Mouse (Mus musculus): ENCODE results near the gene Myo7a. TPM values are rescaled to one million over a fixed set of nuclear protein-coding genes. Genes with fewer than 3 reads are reported as not detected.
A peak's percentile ranks its signal among the peaks of the same experiment; 100 is the strongest.

Gene Myo7a
- polyA plus RNA-seq, 1 experiment from 2014 or later: 12.7 TPM

- H3K4me1 ChIP-seq (ENCODE audit: control insufficient read depth, insufficient read depth, low read length): peaks cover 7% of the 10 kb centered on the region; the same call in 1 of the 2 replicates
- no peak for ATAC-seq (ENCODE audit: insufficient number of reproducible peaks, insufficient read depth, low FRiP score, low read depth)
- H3K4me2 ChIP-seq (replicated peaks; ENCODE audit: low read depth, low read length): no peak overlapping the region
- no peak overlapping the region for H3K9ac ChIP-seq (replicated peaks; ENCODE audit: low read depth, low read length)
- 31% methylated on average over 2 of the region's 2 CpGs for WGBS
- H3K27ac ChIP-seq (ENCODE audit: low read length): no peak overlapping the region
- no peaks in the 10 kb centered on the region for H3K36me3 ChIP-seq (ENCODE audit: control insufficient read depth, insufficient read depth, low read length)
- no peaks in the 10 kb centered on the region for H3K9me3 ChIP-seq (ENCODE audit: control insufficient read depth, low read depth, low read length)
- H3K27me3 ChIP-seq (ENCODE audit: control insufficient read depth, insufficient read depth, low read length): no peaks in the 10 kb centered on the region
- H3K4me3 ChIP-seq (ENCODE audit: low read depth, low read length): no peak overlapping the region
Measured at GRCm38 (mm10) chr7:98137995-98138394, 18.7 kb upstream of the Myo7a start.

DNA sequence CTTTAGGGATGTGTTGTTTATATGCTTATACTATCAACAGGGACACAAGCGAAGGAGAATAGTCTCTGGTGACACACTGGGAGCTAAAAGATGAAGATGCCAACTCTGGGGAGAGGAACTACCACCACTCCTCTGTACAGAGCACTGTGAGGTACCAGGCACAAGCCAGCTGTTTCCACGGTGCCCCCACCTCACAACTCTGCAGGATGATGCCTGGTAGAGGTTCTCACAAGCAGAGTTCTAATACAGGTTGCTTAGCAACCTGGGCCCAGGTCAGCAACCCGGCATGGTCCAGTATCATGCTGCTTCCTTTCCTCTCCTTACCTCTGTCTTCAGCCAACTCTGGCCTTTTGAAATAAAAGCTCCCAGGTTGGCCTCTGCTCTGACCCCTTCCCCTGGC lies 18.3 kb upstream of the Myo7a start:
- peaks cover 7% of the 10 kb centered on the region; the same call in 1 of the 2 replicates for H3K4me1 ChIP-seq (ENCODE audit: control insufficient read depth, insufficient read depth, low read length)
- no peak for ATAC-seq (ENCODE audit: insufficient number of reproducible peaks, insufficient read depth, low FRiP score, low read depth)

GRCm38 (mm10) chr7:98131751-98132150 lies 12.4 kb upstream of the Myo7a start:
- Histone ChIP-seq H3K36me3 (ENCODE audit: control insufficient read depth, insufficient read depth, low read length) (no peaks in the 10 kb centered on the region), H3K4me2 (replicated peaks; ENCODE audit: low read depth, low read length) (no peak overlapping the region), H3K9ac (replicated peaks; ENCODE audit: low read depth, low read length) (no peak overlapping the region), H3K9me3 (ENCODE audit: control insufficient read depth, low read depth, low read length) (no peaks in the 10 kb centered on the region), H3K27ac (ENCODE audit: low read length) (no peak overlapping the region), H3K4me3 (ENCODE audit: low read depth, low read length) (no peak overlapping the region), H3K27me3 (ENCODE audit: control insufficient read depth, insufficient read depth, low read length) (no peaks in the 10 kb centered on the region), H3K4me1 (ENCODE audit: control insufficient read depth, insufficient read depth, low read length) (no peaks in the 10 kb centered on the region)
- ATAC-seq (ENCODE audit: insufficient number of reproducible peaks, insufficient read depth, low FRiP score, low read depth): no peak
- 93% methylated on average over 8 of the region's 8 CpGs for WGBS

More for the DNA sequence above, 18.3 kb upstream of the Myo7a start:
- 54% methylated on average over 3 of the region's 3 CpGs for whole genome bisulfite sequencing
- Histone ChIP-seq H3K36me3 (ENCODE audit: control insufficient read depth, insufficient read depth, low read length) (no peaks in the 10 kb centered on the region), H3K9ac (replicated peaks; ENCODE audit: low read depth, low read length) (no peak overlapping the region), H3K27ac (ENCODE audit: low read length) (no peak overlapping the region), H3K9me3 (ENCODE audit: control insufficient read depth, low read depth, low read length) (no peaks in the 10 kb centered on the region), H3K4me2 (replicated peaks; ENCODE audit: low read depth, low read length) (no peak overlapping the region), H3K4me3 (ENCODE audit: low read depth, low read length) (no peak overlapping the region), H3K27me3 (ENCODE audit: control insufficient read depth, insufficient read depth, low read length) (no peaks in the 10 kb centered on the region)

DNA sequence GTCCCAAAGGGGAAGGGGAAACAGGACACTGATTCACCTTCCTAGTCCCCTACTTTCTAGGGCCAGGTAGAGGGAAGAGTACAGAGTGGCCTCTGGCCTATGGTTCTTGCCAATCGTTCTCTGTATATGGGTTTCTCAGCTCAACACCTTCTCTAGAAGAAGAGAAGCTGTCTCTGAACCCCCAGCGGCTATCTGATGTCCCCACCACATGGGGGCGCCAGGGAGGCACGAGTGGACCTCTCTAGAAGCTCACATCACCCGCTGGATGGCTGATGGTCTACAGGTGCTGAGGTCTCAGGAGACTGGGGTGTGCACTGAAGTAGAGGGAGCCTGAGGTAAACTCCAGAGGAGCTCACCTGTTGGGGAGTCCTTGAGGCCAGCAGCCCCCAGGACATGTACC lies 6.1 kb upstream of the Myo7a start:
- Histone ChIP-seq H3K4me2 (replicated peaks; ENCODE audit: low read depth, low read length) (no peak overlapping the region), H3K4me3 (ENCODE audit: low read depth, low read length) (no peak overlapping the region), H3K27ac (ENCODE audit: low read length) (no peak overlapping the region), H3K27me3 (ENCODE audit: control insufficient read depth, insufficient read depth, low read length) (no peaks in the 10 kb centered on the region), H3K4me1 (ENCODE audit: control insufficient read depth, insufficient read depth, low read length) (no peaks in the 10 kb centered on the region), H3K36me3 (ENCODE audit: control insufficient read depth, insufficient read depth, low read length) (no peaks in the 10 kb centered on the region), H3K9ac (replicated peaks; ENCODE audit: low read depth, low read length) (no peak overlapping the region), H3K9me3 (ENCODE audit: control insufficient read depth, low read depth, low read length) (no peaks in the 10 kb centered on the region)
- ATAC-seq (ENCODE audit: insufficient number of reproducible peaks, insufficient read depth, low FRiP score, low read depth): no peak
- 51% methylated on average over 5 of the region's 5 CpGs for WGBS

DNA sequence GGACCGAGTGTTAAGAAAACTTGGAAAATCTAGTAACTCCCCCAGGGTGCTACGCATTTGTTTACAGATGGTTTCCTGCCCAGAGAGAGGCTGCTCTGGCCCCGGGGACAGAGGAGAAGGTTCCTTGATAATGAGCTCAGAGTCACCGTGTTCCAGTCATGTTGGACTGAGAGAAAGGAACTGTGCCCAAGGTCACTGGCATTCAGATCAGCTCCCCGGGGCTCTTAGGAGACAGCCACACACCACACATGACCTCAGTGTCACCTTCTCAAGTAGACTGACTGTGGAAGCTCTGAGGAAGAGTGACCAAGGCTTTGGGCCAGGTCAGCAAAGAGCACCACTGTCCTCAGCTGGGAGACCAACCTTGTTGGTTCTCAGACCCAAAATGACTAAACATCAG lies 5.4 kb upstream of the Myo7a start:
- H3K4me2 ChIP-seq (replicated peaks; ENCODE audit: low read depth, low read length): no peak overlapping the region
- H3K27me3 ChIP-seq (ENCODE audit: control insufficient read depth, insufficient read depth, low read length): no peaks in the 10 kb centered on the region
- no peaks in the 10 kb centered on the region for H3K4me1 ChIP-seq (ENCODE audit: control insufficient read depth, insufficient read depth, low read length)
- no peaks in the 10 kb centered on the region for H3K9me3 ChIP-seq (ENCODE audit: control insufficient read depth, low read depth, low read length)
- no peaks in the 10 kb centered on the region for H3K36me3 ChIP-seq (ENCODE audit: control insufficient read depth, insufficient read depth, low read length)
- no peak for ATAC-seq (ENCODE audit: insufficient number of reproducible peaks, insufficient read depth, low FRiP score, low read depth)
- 43% methylated on average over 5 of the region's 5 CpGs for WGBS
- no peak overlapping the region for H3K27ac ChIP-seq (ENCODE audit: low read length)
- no peak overlapping the region for H3K4me3 ChIP-seq (ENCODE audit: low read depth, low read length)
- H3K9ac ChIP-seq (replicated peaks; ENCODE audit: low read depth, low read length): no peak overlapping the region

DNA sequence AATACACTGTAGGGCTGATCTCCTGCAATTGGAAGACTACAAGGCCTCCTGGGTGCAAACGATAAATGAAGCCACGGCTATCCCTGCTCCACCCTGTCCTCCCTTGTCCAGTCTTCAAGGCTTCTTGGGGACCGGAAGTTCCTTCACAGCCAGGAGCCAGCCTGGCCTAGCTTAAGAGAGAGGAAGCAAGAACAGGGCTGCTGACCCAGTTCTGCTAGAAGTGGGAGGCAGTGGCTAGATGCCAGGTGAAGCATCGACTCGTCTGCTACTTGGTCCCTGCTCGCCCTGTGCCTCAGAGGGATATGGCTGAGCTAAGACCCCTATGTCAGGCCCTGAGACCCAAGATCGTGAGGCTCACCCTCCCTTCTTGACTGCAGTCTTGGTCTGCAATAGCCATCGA lies 2.3 kb upstream of the Myo7a start:
- Histone ChIP-seq H3K9ac (replicated peaks; ENCODE audit: low read depth, low read length) (no peak overlapping the region), H3K4me3 (ENCODE audit: low read depth, low read length) (no peak overlapping the region), H3K4me2 (replicated peaks; ENCODE audit: low read depth, low read length) (no peak overlapping the region), H3K4me1 (ENCODE audit: control insufficient read depth, insufficient read depth, low read length) (peaks cover 4% of the 10 kb centered on the region; the same call in 1 of the 2 replicates), H3K27me3 (ENCODE audit: control insufficient read depth, insufficient read depth, low read length) (no peaks in the 10 kb centered on the region), H3K36me3 (ENCODE audit: control insufficient read depth, insufficient read depth, low read length) (no peaks in the 10 kb centered on the region), H3K9me3 (ENCODE audit: control insufficient read depth, low read depth, low read length) (no peaks in the 10 kb centered on the region), H3K27ac (ENCODE audit: low read length) (no peak overlapping the region)
- ATAC-seq (ENCODE audit: insufficient number of reproducible peaks, insufficient read depth, low FRiP score, low read depth): no peak
- 76% methylated on average over 8 of the region's 8 CpGs for WGBS

GRCm38 (mm10) chr7:98121241-98121640 lies 1.9 kb upstream of the Myo7a start:
- H3K27ac ChIP-seq (ENCODE audit: low read length): no peak overlapping the region
- no peak for ATAC-seq (ENCODE audit: insufficient number of reproducible peaks, insufficient read depth, low FRiP score, low read depth)
- WGBS: 44% methylated on average over 3 of the region's 3 CpGs

GRCm38 (mm10) chr7:98120325-98120724 lies 1.0 kb upstream of the Myo7a start:
- peaks cover 4% of the 10 kb centered on the region; the same call in 1 of the 2 replicates for H3K4me1 ChIP-seq (ENCODE audit: control insufficient read depth, insufficient read depth, low read length)
- WGBS: 13% methylated on average over 7 of the region's 7 CpGs
- H3K4me3 ChIP-seq (ENCODE audit: low read depth, low read length): no peak overlapping the region
- H3K36me3 ChIP-seq (ENCODE audit: control insufficient read depth, insufficient read depth, low read length): no peaks in the 10 kb centered on the region
- H3K9me3 ChIP-seq (ENCODE audit: control insufficient read depth, low read depth, low read length): no peaks in the 10 kb centered on the region
- ATAC-seq (ENCODE audit: insufficient number of reproducible peaks, insufficient read depth, low FRiP score, low read depth): peak; percentile 75
- H3K27me3 ChIP-seq (ENCODE audit: control insufficient read depth, insufficient read depth, low read length): no peaks in the 10 kb centered on the region
- H3K9ac ChIP-seq (replicated peaks; ENCODE audit: low read depth, low read length): no peak overlapping the region
- peak overlapping the region; percentile 36 for H3K4me2 ChIP-seq (replicated peaks; ENCODE audit: low read depth, low read length)
- no peak overlapping the region for H3K27ac ChIP-seq (ENCODE audit: low read length)

More at GRCm38 (mm10) chr7:98121241-98121640, 1.9 kb upstream of the Myo7a start:
- Histone ChIP-seq H3K27me3 (ENCODE audit: control insufficient read depth, insufficient read depth, low read length) (no peaks in the 10 kb centered on the region), H3K9me3 (ENCODE audit: control insufficient read depth, low read depth, low read length) (no peaks in the 10 kb centered on the region), H3K4me2 (replicated peaks; ENCODE audit: low read depth, low read length) (no peak overlapping the region), H3K4me3 (ENCODE audit: low read depth, low read length) (no peak overlapping the region), H3K9ac (replicated peaks; ENCODE audit: low read depth, low read length) (no peak overlapping the region), H3K36me3 (ENCODE audit: control insufficient read depth, insufficient read depth, low read length) (no peaks in the 10 kb centered on the region), H3K4me1 (ENCODE audit: control insufficient read depth, insufficient read depth, low read length) (peaks cover 4% of the 10 kb centered on the region; the same call in 1 of the 2 replicates)

DNA sequence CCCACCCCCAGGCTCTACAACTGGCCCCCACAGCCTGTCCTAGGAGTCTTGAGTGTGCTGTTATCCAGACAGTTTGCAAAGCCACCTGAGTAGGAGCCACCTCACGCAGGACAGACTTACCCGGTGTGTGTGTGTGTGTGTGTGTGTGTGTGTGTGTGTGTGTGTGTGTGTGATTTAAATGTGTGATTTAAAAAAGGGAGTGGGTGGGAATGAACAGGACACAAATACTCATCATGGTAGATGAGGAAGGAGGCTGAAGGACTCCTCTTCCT lies 573 bp upstream of the Myo7a start:
- no peak overlapping the region for H3K4me2 ChIP-seq (replicated peaks; ENCODE audit: low read depth, low read length)
- no peaks in the 10 kb centered on the region for H3K27me3 ChIP-seq (ENCODE audit: control insufficient read depth, insufficient read depth, low read length)
- H3K36me3 ChIP-seq (ENCODE audit: control insufficient read depth, insufficient read depth, low read length): no peaks in the 10 kb centered on the region
- no peak overlapping the region for H3K9ac ChIP-seq (replicated peaks; ENCODE audit: low read depth, low read length)
- H3K4me1 ChIP-seq (ENCODE audit: control insufficient read depth, insufficient read depth, low read length): peaks cover 4% of the 10 kb centered on the region; the same call in 1 of the 2 replicates
- 81% methylated on average over 2 of the region's 2 CpGs for WGBS
- ATAC-seq (ENCODE audit: insufficient number of reproducible peaks, insufficient read depth, low FRiP score, low read depth): no peak
- no peak overlapping the region for H3K4me3 ChIP-seq (ENCODE audit: low read depth, low read length)
- no peaks in the 10 kb centered on the region for H3K9me3 ChIP-seq (ENCODE audit: control insufficient read depth, low read depth, low read length)
- H3K27ac ChIP-seq (ENCODE audit: low read length): no peak overlapping the region
